Mouse (Mus musculus): ENCODE results near the gene Btnl2. TPM values are rescaled to one million over a fixed set of nuclear protein-coding genes. Genes with fewer than 3 reads are reported as not detected.

Gene Btnl2
- polyA plus RNA-seq, 1 experiment from 2014 or later: not detected

DNA sequence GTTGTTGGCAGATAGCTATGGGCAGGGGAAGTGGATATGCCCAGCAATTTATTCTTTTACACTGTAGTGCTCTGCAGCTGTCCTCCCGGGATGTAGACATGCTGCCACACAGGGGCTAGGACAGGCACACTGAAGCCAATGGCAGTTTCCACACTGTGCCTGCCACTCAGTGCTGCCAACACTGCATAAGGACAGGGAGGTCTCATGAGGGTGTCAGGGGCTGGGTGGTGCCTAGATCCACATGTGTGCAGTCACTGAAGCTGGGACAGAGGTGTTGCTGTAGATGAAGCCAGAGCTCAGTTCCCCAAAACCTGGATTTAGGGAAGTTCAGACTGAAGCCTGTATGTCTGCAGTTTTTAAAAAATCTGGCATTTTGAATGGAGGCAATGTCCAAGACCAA lies 42.4 kb upstream of the Btnl2 start:
- Histone ChIP-seq H3K4me2 (ENCODE audit: low read length) (no peak overlapping the region), H3K36me3 (ENCODE audit: control insufficient read depth, insufficient read depth, low read length) (no peaks in the 10 kb centered on the region), H3K27ac (replicated peaks; ENCODE audit: low read depth, low read length) (no peak overlapping the region), H3K9ac (replicated peaks; ENCODE audit: low read length) (no peak overlapping the region), H3K27me3 (ENCODE audit: control insufficient read depth, insufficient read depth, low read length) (0 out of 2 replicates have a peak, but pooled peaks cover 4% of the 10 kb centered on the region), H3K9me3 (ENCODE audit: control insufficient read depth, low read length) (no peaks in the 10 kb centered on the region), H3K4me1 (ENCODE audit: control insufficient read depth, insufficient read depth, low read length) (no peaks in the 10 kb centered on the region), H3K4me3 (replicated peaks; ENCODE audit: low read depth, low read length) (no peak overlapping the region)
- WGBS: 78% methylated on average over 1 of the region's 1 CpGs
- DNase-seq: no peak
- no peak for ATAC-seq (ENCODE audit: low FRiP score, low TSS enrichment)

DNA sequence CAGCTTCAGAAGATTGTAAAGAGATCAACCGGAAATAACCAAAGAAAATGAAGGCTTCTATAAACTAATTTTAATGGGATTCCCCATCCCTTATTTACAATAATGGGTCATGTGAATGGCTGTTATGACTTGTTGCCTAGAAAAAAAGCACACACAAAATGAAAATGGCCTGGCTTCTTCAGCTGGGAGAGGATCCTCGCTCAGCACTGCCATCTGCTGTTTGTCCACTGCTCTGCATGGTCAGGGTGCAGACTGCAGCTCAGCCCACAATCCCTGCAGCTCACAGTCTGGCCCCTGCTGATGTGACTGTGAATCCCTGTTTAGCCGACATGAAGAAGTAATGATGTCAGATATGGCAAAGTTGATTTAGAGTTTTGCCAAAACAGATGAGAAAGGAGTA lies 41.2 kb upstream of the Btnl2 start:
- Histone ChIP-seq H3K9me3 (ENCODE audit: control insufficient read depth, low read length) (no peaks in the 10 kb centered on the region), H3K4me2 (ENCODE audit: low read length) (no peak overlapping the region), H3K9ac (replicated peaks; ENCODE audit: low read length) (no peak overlapping the region), H3K27me3 (ENCODE audit: control insufficient read depth, insufficient read depth, low read length) (no peaks in the 10 kb centered on the region), H3K36me3 (ENCODE audit: control insufficient read depth, insufficient read depth, low read length) (no peaks in the 10 kb centered on the region), H3K4me1 (ENCODE audit: control insufficient read depth, insufficient read depth, low read length) (no peaks in the 10 kb centered on the region), H3K4me3 (replicated peaks; ENCODE audit: low read depth, low read length) (no peak overlapping the region), H3K27ac (replicated peaks; ENCODE audit: low read depth, low read length) (no peak overlapping the region)
- WGBS: 34% methylated on average over 3 of the region's 3 CpGs
- ATAC-seq (ENCODE audit: low FRiP score, low TSS enrichment) (no peak), DNase-seq (peak; percentile 89)

DNA sequence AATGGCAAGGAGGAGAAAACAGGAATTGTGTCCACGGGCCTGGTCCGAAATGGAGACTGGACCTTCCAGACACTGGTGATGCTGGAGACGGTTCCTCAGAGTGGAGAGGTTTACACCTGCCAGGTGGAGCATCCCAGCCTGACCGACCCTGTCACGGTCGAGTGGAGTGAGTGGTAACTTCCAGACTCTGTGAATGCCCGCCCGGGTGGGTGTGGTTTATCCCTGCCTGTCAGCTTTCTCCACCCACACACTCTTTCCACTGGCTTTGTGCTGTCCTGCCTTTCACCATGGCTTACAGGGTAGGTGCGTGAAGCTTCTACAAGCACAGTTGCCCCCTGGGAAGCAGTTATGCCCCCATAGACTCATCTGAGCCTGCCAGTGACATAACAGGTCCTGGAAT lies 40.3 kb upstream of the Btnl2 start:
- Histone ChIP-seq H3K4me1 (ENCODE audit: control insufficient read depth, insufficient read depth, low read length) (no peaks in the 10 kb centered on the region), H3K9ac (replicated peaks; ENCODE audit: low read length) (no peak overlapping the region), H3K36me3 (ENCODE audit: control insufficient read depth, insufficient read depth, low read length) (no peaks in the 10 kb centered on the region), H3K4me2 (ENCODE audit: low read length) (no peak overlapping the region), H3K27me3 (ENCODE audit: control insufficient read depth, insufficient read depth, low read length) (no peaks in the 10 kb centered on the region), H3K4me3 (replicated peaks; ENCODE audit: low read depth, low read length) (no peak overlapping the region), H3K9me3 (ENCODE audit: control insufficient read depth, low read length) (no peaks in the 10 kb centered on the region), H3K27ac (replicated peaks; ENCODE audit: low read depth, low read length) (no peak overlapping the region)
- WGBS: 66% methylated on average over 9 of the region's 9 CpGs
- no peak for DNase-seq
- ATAC-seq (ENCODE audit: low FRiP score, low TSS enrichment): no peak

DNA sequence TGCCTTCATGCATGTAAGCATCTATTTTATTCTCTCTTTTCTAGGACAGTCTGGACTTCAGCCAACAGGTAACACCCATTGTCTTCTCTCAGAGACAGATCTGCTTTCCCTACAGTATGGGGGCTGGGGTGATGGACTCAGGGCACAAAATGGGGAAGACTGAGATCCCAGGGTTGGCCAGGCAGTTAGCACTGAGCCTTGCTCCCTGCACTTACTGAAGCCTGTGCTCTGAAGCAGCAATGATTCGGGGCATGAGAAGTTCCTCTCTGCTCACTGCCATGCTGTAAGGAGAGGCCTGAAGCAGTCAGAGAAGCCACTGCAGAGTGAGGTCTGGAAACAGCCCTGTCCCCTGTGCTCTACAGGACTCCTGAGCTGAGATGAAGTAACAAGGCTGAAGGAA lies 39.1 kb upstream of the Btnl2 start:
- H3K4me3 ChIP-seq (replicated peaks; ENCODE audit: low read depth, low read length): no peak overlapping the region
- no peaks in the 10 kb centered on the region for H3K36me3 ChIP-seq (ENCODE audit: control insufficient read depth, insufficient read depth, low read length)
- H3K27ac ChIP-seq (replicated peaks; ENCODE audit: low read depth, low read length): no peak overlapping the region
- ATAC-seq (ENCODE audit: low FRiP score, low TSS enrichment) (no peak), DNase-seq (no peak)
- no peak overlapping the region for H3K4me2 ChIP-seq (ENCODE audit: low read length)
- no peaks in the 10 kb centered on the region for H3K9me3 ChIP-seq (ENCODE audit: control insufficient read depth, low read length)
- no peak overlapping the region for H3K9ac ChIP-seq (replicated peaks; ENCODE audit: low read length)
- no peaks in the 10 kb centered on the region for H3K27me3 ChIP-seq (ENCODE audit: control insufficient read depth, insufficient read depth, low read length)
- no peaks in the 10 kb centered on the region for H3K4me1 ChIP-seq (ENCODE audit: control insufficient read depth, insufficient read depth, low read length)
- 83% methylated on average over 1 of the region's 1 CpGs for WGBS

DNA sequence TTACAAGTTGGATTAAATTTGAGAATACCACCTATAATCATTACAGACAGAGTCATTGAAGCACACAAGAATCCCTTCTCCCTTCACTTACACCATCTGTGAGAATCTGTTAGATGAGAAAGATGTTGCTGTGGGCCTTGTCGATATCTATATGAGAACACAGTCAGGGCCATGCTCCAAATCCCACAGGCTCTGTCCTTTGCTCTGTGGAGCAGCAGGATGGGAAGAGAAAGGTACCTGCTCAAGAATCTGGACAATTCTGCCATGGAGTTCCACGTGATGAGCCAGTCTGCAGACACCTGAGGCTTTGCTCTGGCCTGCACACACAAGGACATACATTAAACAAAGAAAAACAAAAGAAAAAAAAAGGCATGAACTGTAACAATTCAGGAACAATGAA lies 37.9 kb upstream of the Btnl2 start:
- no peak overlapping the region for H3K9ac ChIP-seq (replicated peaks; ENCODE audit: low read length)
- no peaks in the 10 kb centered on the region for H3K36me3 ChIP-seq (ENCODE audit: control insufficient read depth, insufficient read depth, low read length)
- 81% methylated on average over 2 of the region's 2 CpGs for WGBS
- no peaks in the 10 kb centered on the region for H3K27me3 ChIP-seq (ENCODE audit: control insufficient read depth, insufficient read depth, low read length)
- no peaks in the 10 kb centered on the region for H3K4me1 ChIP-seq (ENCODE audit: control insufficient read depth, insufficient read depth, low read length)
- no peak overlapping the region for H3K4me2 ChIP-seq (ENCODE audit: low read length)
- no peak overlapping the region for H3K27ac ChIP-seq (replicated peaks; ENCODE audit: low read depth, low read length)
- no peak overlapping the region for H3K4me3 ChIP-seq (replicated peaks; ENCODE audit: low read depth, low read length)
- DNase-seq: no peak
- H3K9me3 ChIP-seq (ENCODE audit: control insufficient read depth, low read length): no peaks in the 10 kb centered on the region
- ATAC-seq (ENCODE audit: low FRiP score, low TSS enrichment): no peak

DNA sequence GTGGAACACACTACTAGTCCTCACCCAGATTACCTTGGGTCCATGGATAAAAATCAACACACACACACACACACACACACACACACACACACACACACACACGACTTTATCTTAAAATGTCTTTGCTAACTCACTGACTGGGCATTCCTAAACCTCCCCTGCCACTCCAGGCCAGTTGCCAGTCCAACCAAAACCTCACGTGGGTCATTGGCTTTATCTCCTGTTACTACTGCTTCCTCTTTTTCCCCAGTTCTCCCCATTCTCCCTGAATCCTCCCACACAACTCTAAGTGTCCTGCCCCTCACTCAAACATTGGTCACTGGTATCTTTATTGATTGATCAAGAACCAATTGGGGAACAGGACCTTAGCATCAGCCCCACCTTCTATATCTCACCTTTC lies 37.3 kb upstream of the Btnl2 start:
- no peaks in the 10 kb centered on the region for H3K4me1 ChIP-seq (ENCODE audit: control insufficient read depth, insufficient read depth, low read length)
- no peaks in the 10 kb centered on the region for H3K9me3 ChIP-seq (ENCODE audit: control insufficient read depth, low read length)
- no peak for DNase-seq
- WGBS: 50% methylated on average over 2 of the region's 2 CpGs
- no peaks in the 10 kb centered on the region for H3K27me3 ChIP-seq (ENCODE audit: control insufficient read depth, insufficient read depth, low read length)
- H3K36me3 ChIP-seq (ENCODE audit: control insufficient read depth, insufficient read depth, low read length): no peaks in the 10 kb centered on the region
- H3K4me3 ChIP-seq (replicated peaks; ENCODE audit: low read depth, low read length): no peak overlapping the region
- H3K27ac ChIP-seq (replicated peaks; ENCODE audit: low read depth, low read length): no peak overlapping the region
- H3K9ac ChIP-seq (replicated peaks; ENCODE audit: low read length): no peak overlapping the region
- no peak for ATAC-seq (ENCODE audit: low FRiP score, low TSS enrichment)
- no peak overlapping the region for H3K4me2 ChIP-seq (ENCODE audit: low read length)

DNA sequence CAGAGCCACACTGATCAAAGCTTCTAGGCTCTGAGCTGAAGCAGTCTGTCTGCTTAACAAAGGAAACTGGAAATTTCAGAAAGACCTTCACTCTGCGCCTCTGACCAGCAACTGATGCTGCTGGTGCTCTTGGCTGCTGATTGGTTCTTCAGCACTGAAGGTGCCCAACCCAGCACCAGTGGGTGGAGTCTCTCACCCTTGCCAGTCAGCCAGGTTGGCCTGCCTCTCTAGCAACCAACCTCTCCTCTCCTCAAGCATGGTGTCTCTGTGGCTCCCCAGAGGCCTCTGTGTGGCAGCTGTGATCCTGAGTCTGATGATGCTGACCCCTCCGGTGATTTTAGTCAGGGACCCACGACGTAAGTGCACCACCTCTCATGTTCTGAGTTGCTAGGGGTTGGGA lies 29.2 kb upstream of the Btnl2 start, which contains the start of gene H2-Eb2:
Gene H2-Eb2 (plus strand): TSS at position 230 of the 400 bp plus-strand sequence.
- Histone ChIP-seq H3K27me3 (ENCODE audit: control insufficient read depth, insufficient read depth, low read length) (no peaks in the 10 kb centered on the region), H3K9ac (replicated peaks; ENCODE audit: low read length) (no peak within 1 kb of the TSS), H3K36me3 (ENCODE audit: control insufficient read depth, insufficient read depth, low read length) (no peaks in the 10 kb centered on the region), H3K4me2 (ENCODE audit: low read length) (no peak within 1 kb of the TSS), H3K4me3 (replicated peaks; ENCODE audit: low read depth, low read length) (no peak within 1 kb of the TSS), H3K27ac (replicated peaks; ENCODE audit: low read depth, low read length) (no peak within 1 kb of the TSS), H3K4me1 (ENCODE audit: control insufficient read depth, insufficient read depth, low read length) (no peaks in the 10 kb centered on the region), H3K9me3 (ENCODE audit: control insufficient read depth, low read length) (no peaks in the 10 kb centered on the region)
- ATAC-seq (ENCODE audit: low FRiP score, low TSS enrichment): no peak
- WGBS: 51% methylated on average over 4 of the region's 4 CpGs
- DNase-seq: peak; percentile 4

DNA sequence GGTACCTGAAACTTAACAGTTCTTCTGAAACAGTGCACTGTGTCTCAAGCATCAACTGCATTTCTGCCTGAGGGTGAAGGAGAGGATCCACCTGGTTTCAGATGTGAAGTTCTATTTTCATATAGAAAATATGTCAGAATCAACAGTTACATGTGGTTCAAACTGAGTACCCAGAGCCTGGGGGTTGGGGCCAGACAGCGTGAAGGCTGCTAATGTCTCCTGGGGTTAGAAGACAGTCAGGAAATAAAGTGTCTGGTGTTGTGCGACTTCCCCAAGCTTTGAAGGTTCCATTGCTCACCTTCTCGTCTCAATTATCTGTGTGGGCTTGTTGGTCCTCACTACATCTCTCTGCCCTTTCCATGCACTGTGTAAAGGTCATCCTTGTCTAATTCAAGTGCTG lies 28.2 kb upstream of the Btnl2 start:
- no peak overlapping the region for H3K4me3 ChIP-seq (replicated peaks; ENCODE audit: low read depth, low read length)
- H3K9me3 ChIP-seq (ENCODE audit: control insufficient read depth, low read length): no peaks in the 10 kb centered on the region
- 82% methylated on average over 3 of the region's 3 CpGs for WGBS
- no peaks in the 10 kb centered on the region for H3K36me3 ChIP-seq (ENCODE audit: control insufficient read depth, insufficient read depth, low read length)
- DNase-seq (no peak), ATAC-seq (ENCODE audit: low FRiP score, low TSS enrichment) (no peak)
- H3K9ac ChIP-seq (replicated peaks; ENCODE audit: low read length): no peak overlapping the region
- no peaks in the 10 kb centered on the region for H3K27me3 ChIP-seq (ENCODE audit: control insufficient read depth, insufficient read depth, low read length)
- no peaks in the 10 kb centered on the region for H3K4me1 ChIP-seq (ENCODE audit: control insufficient read depth, insufficient read depth, low read length)
- H3K4me2 ChIP-seq (ENCODE audit: low read length): no peak overlapping the region
- H3K27ac ChIP-seq (replicated peaks; ENCODE audit: low read depth, low read length): no peak overlapping the region

DNA sequence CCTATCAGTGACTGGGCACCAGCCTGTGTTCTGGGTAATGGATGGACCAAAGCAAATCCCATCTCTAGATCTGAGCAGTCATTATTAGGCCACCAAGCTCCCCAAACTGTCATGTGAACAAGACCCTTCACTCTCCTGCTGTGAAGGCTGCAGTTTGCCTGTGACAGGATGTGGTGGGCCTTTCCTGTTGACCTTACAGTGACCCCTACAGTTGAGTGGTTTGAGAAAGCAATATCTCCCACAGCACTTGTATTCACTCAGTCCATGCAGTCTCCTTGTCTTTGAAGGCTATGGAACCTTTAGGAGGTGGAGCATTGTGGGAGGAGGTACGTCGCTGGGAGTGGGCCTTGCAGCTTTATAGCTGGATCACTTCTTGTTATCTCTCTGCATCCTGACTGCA lies 24.8 kb upstream of the Btnl2 start:
- no peak overlapping the region for H3K9ac ChIP-seq (replicated peaks; ENCODE audit: low read length)
- no peak for DNase-seq
- no peak for ATAC-seq (ENCODE audit: low FRiP score, low TSS enrichment)
- no peak overlapping the region for H3K4me3 ChIP-seq (replicated peaks; ENCODE audit: low read depth, low read length)
- H3K4me2 ChIP-seq (ENCODE audit: low read length): no peak overlapping the region
- no peaks in the 10 kb centered on the region for H3K9me3 ChIP-seq (ENCODE audit: control insufficient read depth, low read length)
- no peaks in the 10 kb centered on the region for H3K27me3 ChIP-seq (ENCODE audit: control insufficient read depth, insufficient read depth, low read length)
- H3K36me3 ChIP-seq (ENCODE audit: control insufficient read depth, insufficient read depth, low read length): no peaks in the 10 kb centered on the region
- 78% methylated on average over 2 of the region's 2 CpGs for WGBS
- no peak overlapping the region for H3K27ac ChIP-seq (replicated peaks; ENCODE audit: low read depth, low read length)
- no peaks in the 10 kb centered on the region for H3K4me1 ChIP-seq (ENCODE audit: control insufficient read depth, insufficient read depth, low read length)

All from midbrain, embryonic 14.5 days (tissue).